Mouse (Mus musculus): ENCODE data around the gene Fbxo39. TPM values are rescaled to one million over a fixed set of nuclear protein-coding genes. Genes with fewer than 3 reads are reported as not detected.
A peak's percentile ranks its signal among the peaks of the same experiment; 100 is the strongest.
"Not testable (repeated sequence)": the region's sequence is repeated elsewhere in the genome, so short reads cannot be mapped to it uniquely, and the experiment has no call there.

Gene Fbxo39
- polyA plus RNA-seq, 1 experiment from 2014 or later = not detected

DNA sequence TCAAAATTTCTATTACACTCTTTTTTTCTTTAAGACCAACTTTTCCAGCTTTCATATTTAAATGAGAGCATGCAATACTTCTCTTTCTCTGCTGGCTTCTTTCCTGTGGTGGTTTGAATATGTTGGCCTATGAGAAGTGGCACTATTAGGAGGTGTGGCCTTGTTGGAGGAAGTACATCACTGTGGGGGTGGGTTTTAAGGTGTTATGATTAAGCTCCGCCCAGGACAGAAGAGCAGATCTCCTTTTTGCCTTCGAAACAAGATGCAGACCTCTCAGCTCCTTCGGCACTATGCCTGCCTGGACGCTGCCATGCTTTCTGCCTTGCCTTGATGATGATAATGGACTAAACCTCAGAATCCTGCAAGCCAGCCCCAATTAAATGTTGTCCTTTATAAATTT, 11.5 kb downstream of the Fbxo39 start:
- Histone ChIP-seq H3K9me3 (no peaks in the 10 kb centered on the region), H3K4me2 (replicated peaks) (no peak overlapping the region), H3K9ac (replicated peaks) (no peak overlapping the region), H3K4me1 (replicated peaks) (no peaks in the 10 kb centered on the region), H3K36me3 (no peaks in the 10 kb centered on the region), H3K27me3 (no peaks in the 10 kb centered on the region), H3K4me3 (replicated peaks) (no peak overlapping the region), H3K27ac (no peak overlapping the region)
- 85% methylated on average over 4 of the region's 4 CpGs for WGBS
- ATAC-seq = no peak

DNA sequence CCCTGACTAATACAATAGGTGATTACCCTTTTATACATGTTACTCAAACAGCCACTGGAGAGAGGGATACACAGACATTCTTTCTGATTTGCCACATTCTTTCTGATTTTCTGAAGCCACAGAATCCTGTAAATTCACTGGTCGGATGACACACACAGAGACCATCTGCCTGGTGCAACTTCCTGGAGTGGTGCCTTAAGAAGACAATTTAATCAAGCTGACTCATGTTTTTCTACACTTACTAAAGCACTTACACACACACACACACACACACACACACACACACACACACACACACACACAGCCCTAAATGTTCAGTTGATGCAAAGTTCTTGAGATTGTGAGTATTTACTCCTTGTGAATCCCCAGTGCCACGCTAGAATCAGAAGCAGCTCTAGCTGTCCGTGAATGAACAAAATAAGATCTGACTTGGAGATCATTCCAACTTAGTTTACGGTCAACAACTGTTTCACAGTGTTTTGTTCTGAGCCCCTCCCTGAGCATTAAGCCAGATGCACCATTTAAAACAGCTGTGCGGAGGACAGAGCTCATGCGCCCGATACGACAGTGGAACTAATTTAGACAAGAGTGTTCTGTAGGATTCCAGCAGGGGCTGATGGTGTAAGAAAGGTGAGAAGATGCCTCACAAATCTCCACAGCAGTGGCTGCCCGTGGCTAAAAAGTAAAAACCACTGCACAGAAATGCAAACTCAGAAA, 18.9 kb downstream of the Fbxo39 start:
- H3K9ac ChIP-seq (replicated peaks) = no peak overlapping the region
- no peaks in the 10 kb centered on the region for H3K36me3 ChIP-seq
- no peak for ATAC-seq
- no peak overlapping the region for H3K4me2 ChIP-seq (replicated peaks)
- no peak overlapping the region for H3K27ac ChIP-seq
- H3K4me1 ChIP-seq (replicated peaks) = peaks cover 1% of the 10 kb centered on the region
- 61% methylated on average over 9 of the region's 9 CpGs for WGBS
- no peaks in the 10 kb centered on the region for H3K9me3 ChIP-seq
- H3K27me3 ChIP-seq = no peaks in the 10 kb centered on the region
- H3K4me3 ChIP-seq (replicated peaks) = no peak overlapping the region

DNA sequence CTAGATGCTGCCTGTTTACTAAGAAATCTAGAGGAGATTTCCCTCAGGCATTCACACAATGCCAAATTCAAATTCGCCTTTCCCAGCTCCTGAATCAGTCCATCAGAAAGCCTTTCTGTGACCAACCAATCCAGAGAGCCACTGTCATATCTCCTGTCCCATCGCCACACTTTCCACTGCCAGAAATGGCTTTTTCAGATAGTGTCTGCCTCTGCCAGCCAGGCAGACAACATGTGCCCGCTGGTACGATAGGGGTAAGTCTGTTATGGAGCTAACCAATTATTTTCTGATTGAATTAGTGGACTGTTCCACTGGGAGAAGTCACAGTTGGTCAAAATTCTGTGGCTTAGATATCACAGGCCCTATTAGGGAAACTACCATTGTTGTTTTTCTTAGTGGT, 20.4 kb downstream of the Fbxo39 start:
- Histone ChIP-seq H3K27me3 (no peaks in the 10 kb centered on the region), H3K27ac (no peak overlapping the region), H3K36me3 (no peaks in the 10 kb centered on the region), H3K4me1 (replicated peaks) (peaks cover 12% of the 10 kb centered on the region), H3K4me3 (replicated peaks) (no peak overlapping the region), H3K9ac (replicated peaks) (no peak overlapping the region), H3K4me2 (replicated peaks) (no peak overlapping the region), H3K9me3 (no peaks in the 10 kb centered on the region)
- 82% methylated on average over 4 of the region's 4 CpGs for WGBS
- no peak for ATAC-seq

DNA sequence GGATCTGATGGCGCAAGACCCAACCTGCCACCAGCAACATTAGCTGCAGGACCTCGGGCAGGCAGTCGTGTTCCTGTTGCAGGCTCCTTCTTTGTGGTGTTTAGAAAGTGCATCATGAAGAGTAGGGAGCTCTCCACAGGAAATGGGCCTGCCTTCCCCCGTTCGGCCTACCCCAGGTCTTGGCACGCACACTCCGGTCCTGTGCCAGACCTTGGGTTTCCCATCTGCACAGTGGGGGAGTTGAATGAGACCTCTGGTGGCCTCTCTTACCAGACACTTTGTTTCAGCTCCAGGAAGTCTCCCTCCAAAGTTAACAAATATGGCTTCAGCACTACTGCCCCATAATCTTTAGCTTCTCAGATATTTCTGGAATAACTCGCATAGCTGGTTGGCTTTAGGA, 22.5 kb downstream of the Fbxo39 start:
- Histone ChIP-seq H3K9ac (replicated peaks) (no peak overlapping the region), H3K27ac (no peak overlapping the region), H3K27me3 (no peaks in the 10 kb centered on the region), H3K4me1 (replicated peaks) (peaks cover 12% of the 10 kb centered on the region), H3K36me3 (no peaks in the 10 kb centered on the region), H3K4me3 (replicated peaks) (no peak overlapping the region), H3K9me3 (no peaks in the 10 kb centered on the region), H3K4me2 (replicated peaks) (no peak overlapping the region)
- 90% methylated on average over 8 of the region's 8 CpGs for WGBS
- ATAC-seq = no peak

DNA sequence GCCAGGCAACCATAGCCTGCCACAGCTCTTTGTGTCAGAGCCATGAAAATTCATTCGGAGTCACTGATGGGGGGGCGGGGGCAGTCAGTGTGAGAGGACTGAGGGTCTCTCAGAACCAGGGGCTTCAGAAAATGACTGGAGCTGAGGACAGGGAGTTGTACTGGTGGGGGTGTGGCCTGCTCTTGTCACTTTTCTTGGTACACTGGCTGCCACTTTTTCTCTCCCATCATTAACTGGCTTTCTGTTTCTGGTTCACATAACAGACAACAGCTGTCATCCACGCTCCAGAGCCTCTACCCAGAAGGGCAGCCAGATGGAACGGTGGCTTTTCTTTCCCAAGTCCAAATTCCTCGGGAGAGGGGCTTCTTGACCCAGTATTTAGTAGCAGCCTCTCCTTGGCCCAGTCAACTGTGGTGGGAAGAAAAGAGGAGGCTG, 24.2 kb downstream of the Fbxo39 start:
- Histone ChIP-seq H3K9ac (replicated peaks) (no peak overlapping the region), H3K36me3 (no peaks in the 10 kb centered on the region), H3K27me3 (no peaks in the 10 kb centered on the region), H3K9me3 (no peaks in the 10 kb centered on the region), H3K4me2 (replicated peaks) (no peak overlapping the region), H3K4me3 (replicated peaks) (no peak overlapping the region), H3K27ac (no peak overlapping the region), H3K4me1 (replicated peaks) (peaks cover 12% of the 10 kb centered on the region)
- WGBS = 20% methylated on average over 5 of the region's 5 CpGs
- peak; percentile 70 for ATAC-seq

DNA sequence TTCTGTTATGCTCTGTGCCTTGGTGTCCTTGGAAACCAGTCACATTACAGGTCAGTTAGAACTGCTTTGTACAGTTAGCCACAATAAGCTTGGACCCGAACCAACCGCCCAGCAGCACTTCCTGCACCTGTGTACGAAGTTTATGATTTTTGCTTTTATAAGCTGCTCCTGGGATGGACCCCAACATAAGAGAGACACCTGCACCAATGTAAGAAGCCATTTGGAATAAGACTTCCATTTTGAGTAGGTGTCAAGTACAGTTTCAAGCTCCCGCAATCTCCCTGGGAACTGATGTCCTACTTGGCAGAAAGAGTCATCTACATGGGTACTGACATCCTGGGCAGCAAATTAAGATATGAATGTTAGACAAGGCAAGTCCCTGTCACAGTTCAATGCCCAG, 25.5 kb downstream of the Fbxo39 start:
- H3K4me2 ChIP-seq (replicated peaks) = no peak overlapping the region
- no peak overlapping the region for H3K27ac ChIP-seq
- H3K36me3 ChIP-seq = no peaks in the 10 kb centered on the region
- H3K4me3 ChIP-seq (replicated peaks) = no peak overlapping the region
- ATAC-seq = no peak
- 75% methylated on average over 4 of the region's 4 CpGs for WGBS
- peaks cover 12% of the 10 kb centered on the region for H3K4me1 ChIP-seq (replicated peaks)
- no peaks in the 10 kb centered on the region for H3K9me3 ChIP-seq
- no peak overlapping the region for H3K9ac ChIP-seq (replicated peaks)
- no peaks in the 10 kb centered on the region for H3K27me3 ChIP-seq

DNA sequence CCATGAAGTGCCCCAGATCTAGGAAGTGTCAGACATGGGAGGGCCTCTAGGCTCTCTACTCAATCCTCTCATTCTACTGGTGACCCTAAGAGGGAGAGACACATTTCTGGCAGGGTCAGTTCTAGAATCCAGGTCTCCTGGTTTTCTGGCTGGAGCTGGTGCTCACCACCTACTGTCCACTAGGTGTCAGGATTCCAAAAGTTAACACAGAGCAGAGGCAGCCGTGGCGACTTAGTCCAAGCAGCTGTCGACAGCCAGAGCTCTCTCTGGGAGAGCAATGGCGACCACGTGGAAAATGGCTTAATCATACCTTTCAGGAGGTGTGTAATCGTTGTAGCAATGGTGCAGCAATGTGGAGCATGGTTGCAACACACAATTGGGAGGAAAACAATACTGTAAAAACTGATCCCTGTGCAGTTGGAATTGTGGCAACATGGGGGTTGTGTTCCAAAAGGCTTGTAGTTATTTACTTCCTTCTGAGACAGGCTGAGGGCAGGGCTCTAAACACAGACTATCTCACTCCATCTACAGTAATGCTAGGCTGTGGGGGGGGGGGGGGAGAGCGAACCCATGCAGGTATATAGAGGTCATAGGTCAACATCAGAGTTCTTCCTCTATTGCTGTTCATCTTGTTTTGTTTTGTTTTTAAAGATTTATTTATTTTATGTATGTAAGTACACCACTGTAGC, 28.4 kb downstream of the Fbxo39 start:
- no peak overlapping the region for H3K27ac ChIP-seq
- H3K4me3 ChIP-seq (replicated peaks) = no peak overlapping the region
- WGBS = 14% methylated on average over 7 of the region's 7 CpGs
- H3K9ac ChIP-seq (replicated peaks) = no peak overlapping the region
- H3K27me3 ChIP-seq = no peaks in the 10 kb centered on the region
- H3K4me2 ChIP-seq (replicated peaks) = peak overlapping the region; percentile 26; the same call in 1 of the 2 replicates
- peaks cover 12% of the 10 kb centered on the region for H3K4me1 ChIP-seq (replicated peaks)
- peak; percentile 88 for ATAC-seq
- H3K36me3 ChIP-seq = no peaks in the 10 kb centered on the region
- 0 out of 2 replicates have a peak, but pooled peaks cover 4% of the 10 kb centered on the region for H3K9me3 ChIP-seq

DNA sequence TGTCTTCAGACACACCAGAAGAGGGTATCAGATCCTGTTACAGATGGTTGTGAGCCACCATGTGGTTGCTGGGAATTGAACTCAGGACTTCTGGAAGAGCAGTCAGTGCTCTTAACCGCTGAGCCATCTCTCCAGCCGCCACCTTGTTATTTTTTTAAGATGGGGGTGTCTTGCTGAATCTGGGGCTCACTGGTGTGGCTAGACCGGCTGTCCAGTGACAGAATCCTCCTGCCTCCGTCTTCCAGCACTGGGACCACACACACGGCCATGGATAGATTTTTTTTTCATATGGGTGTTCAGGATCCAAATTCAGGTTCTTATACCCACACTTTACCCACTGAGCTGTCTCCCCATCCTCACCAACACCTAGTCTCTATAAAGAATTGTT, 29.0 kb downstream of the Fbxo39 start:
- not testable (repeated sequence) for ATAC-seq; H3K27me3 ChIP-seq; H3K4me3 ChIP-seq (replicated peaks); H3K4me2 ChIP-seq (replicated peaks); H3K9me3 ChIP-seq; H3K4me1 ChIP-seq (replicated peaks); H3K36me3 ChIP-seq; H3K27ac ChIP-seq; H3K9ac ChIP-seq (replicated peaks)
- 92% methylated on average over 5 of the region's 5 CpGs for WGBS

DNA sequence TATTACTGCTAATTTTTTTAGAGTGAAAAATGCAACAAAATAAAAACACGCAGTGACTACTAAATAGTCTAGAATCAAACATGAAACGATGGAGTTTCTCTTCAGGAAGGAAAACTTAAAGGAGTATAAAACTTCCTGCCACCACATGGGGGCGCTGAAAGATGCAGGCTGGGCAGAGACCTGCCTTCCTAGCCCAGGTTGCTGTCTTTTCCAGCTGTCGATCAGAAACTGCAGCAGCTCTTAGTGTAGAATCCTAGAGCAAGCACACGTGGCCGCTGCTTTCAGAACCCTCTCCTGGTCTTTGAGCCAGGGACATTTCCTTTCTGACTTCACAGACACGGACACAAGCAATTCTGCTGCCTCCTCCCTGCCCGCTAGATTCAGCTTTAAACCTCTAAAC, 29.7 kb downstream of the Fbxo39 start:
- H3K36me3 ChIP-seq = no peaks in the 10 kb centered on the region
- ATAC-seq = no peak
- H3K4me3 ChIP-seq (replicated peaks) = no peak overlapping the region
- no peak overlapping the region for H3K4me2 ChIP-seq (replicated peaks)
- no peak overlapping the region for H3K27ac ChIP-seq
- H3K9me3 ChIP-seq = 0 out of 2 replicates have a peak, but pooled peaks cover 4% of the 10 kb centered on the region
- H3K9ac ChIP-seq (replicated peaks) = no peak overlapping the region
- no peaks in the 10 kb centered on the region for H3K27me3 ChIP-seq
- 29% methylated on average over 8 of the region's 8 CpGs for WGBS
- H3K4me1 ChIP-seq (replicated peaks) = peaks cover 3% of the 10 kb centered on the region

DNA sequence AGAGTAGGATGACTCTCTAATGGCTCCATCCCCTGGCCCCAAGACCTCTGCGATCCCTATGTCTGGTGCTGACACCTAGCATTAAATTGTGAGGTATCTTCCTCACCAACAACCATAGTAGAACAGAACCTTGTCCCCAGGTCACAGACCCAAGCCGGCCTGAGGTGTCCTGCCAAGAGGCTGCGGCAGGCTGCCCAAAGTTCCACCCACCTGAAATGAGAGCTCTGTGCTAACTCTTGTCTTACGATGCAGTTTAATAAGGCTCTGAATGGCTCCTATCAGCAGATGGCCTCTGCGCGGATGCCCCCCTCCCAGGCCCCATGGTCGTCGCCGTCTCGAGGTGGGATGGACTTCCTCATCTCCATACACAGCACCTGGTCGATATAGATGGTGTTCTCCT, 30.2 kb downstream of the Fbxo39 start:
- H3K36me3 ChIP-seq = no peaks in the 10 kb centered on the region
- WGBS = 92% methylated on average over 11 of the region's 11 CpGs
- no peaks in the 10 kb centered on the region for H3K27me3 ChIP-seq
- ATAC-seq = no peak
- H3K27ac ChIP-seq = no peak overlapping the region
- no peak overlapping the region for H3K4me2 ChIP-seq (replicated peaks)
- H3K9ac ChIP-seq (replicated peaks) = no peak overlapping the region
- H3K4me1 ChIP-seq (replicated peaks) = no peaks in the 10 kb centered on the region
- no peak overlapping the region for H3K4me3 ChIP-seq (replicated peaks)
- H3K9me3 ChIP-seq = 0 out of 2 replicates have a peak, but pooled peaks cover 4% of the 10 kb centered on the region

DNA sequence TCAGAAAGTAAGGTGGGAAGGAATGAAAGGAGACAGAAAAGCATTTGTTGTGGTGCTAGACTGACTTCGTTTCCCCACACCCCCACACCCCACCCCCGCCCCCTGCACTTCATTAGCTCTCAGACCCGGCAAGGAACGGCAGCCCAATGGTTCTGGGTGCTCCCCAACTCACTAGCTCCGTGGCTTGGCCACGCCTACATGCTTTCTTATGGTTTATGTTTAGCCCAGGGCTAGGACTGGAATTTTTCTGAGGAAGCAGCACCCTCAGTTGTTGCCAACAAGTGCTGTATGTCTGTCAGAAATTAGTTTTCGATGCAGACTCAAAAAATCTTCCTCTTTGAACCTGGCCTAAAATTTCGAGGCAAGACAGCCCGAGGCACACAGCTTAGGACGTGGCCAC, 34.3 kb downstream of the Fbxo39 start:
- 0 out of 2 replicates have a peak, but pooled peaks cover 4% of the 10 kb centered on the region for H3K9me3 ChIP-seq
- H3K4me3 ChIP-seq (replicated peaks) = no peak overlapping the region
- 78% methylated on average over 10 of the region's 10 CpGs for WGBS
- no peak overlapping the region for H3K4me2 ChIP-seq (replicated peaks)
- H3K4me1 ChIP-seq (replicated peaks) = no peaks in the 10 kb centered on the region
- no peak for ATAC-seq
- no peak overlapping the region for H3K9ac ChIP-seq (replicated peaks)
- H3K36me3 ChIP-seq = no peaks in the 10 kb centered on the region
- H3K27me3 ChIP-seq = no peaks in the 10 kb centered on the region
- no peak overlapping the region for H3K27ac ChIP-seq

DNA sequence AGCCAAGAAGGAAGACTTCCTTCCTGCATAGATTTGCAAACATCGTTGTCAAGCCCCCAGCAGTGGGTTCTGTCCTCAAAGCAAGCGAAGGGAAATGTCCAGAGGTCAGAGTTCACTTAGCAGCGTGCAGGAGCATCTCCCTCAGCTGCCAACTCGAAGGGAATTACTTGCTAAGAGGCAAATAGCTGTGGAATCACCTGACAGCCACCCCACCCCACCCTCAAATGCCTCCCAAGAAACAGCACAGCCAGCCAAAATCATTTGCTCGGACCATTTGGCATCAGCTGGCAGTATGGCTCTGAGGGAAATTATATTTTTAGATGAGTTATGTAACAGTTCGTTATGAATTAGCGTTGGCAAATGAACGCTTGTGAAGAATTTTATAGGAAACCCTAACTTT, 34.8 kb downstream of the Fbxo39 start:
- Histone ChIP-seq H3K36me3 (no peaks in the 10 kb centered on the region), H3K4me3 (replicated peaks) (no peak overlapping the region), H3K27ac (no peak overlapping the region), H3K9me3 (0 out of 2 replicates have a peak, but pooled peaks cover 4% of the 10 kb centered on the region), H3K4me1 (replicated peaks) (no peaks in the 10 kb centered on the region), H3K27me3 (no peaks in the 10 kb centered on the region), H3K9ac (replicated peaks) (no peak overlapping the region), H3K4me2 (replicated peaks) (no peak overlapping the region)
- no peak for ATAC-seq
- WGBS = 62% methylated on average over 8 of the region's 8 CpGs
